Mouse (Mus musculus): Measurements from ENCODE around the gene Tmem170.

DNA sequence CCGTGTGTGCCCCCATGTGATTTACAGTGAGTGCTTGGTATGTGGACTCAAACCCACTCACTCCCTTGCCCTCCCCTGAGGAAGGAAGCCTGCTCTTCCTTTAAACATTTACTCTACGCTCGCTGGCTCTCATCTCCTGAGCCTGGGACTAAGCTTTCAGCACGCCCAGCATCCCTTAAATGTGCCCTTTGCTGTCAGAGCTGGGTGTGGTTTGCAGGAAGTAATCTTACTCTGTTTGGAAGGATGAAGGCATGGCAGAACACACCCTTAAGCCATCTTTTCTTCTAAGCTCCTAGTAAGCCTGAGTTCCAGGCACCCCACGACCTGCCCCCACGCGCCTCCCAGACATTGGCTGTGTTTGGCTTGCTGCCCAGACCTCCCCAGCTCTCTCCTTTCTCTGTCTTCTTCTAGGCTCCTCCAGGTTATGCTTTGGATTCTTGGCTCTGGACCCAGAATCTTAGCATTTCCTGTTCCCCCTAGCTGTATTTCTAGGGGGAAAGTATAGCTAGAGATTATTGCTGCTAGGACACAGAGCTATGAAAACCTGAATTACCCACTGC lies 11.6 kb upstream of the Tmem170 start:
- TF ChIP-seq CTCF (IDR thresholded peaks at IDR 0.05; ENCODE audit: low read depth, low read length) (no peak), GATA1 (IDR thresholded peaks at IDR 0.05; ENCODE audit: borderline replicate concordance, low read length) (no peak), TAL1 (conservative IDR thresholded peaks at IDR 0.05; ENCODE audit: low read depth, low read length) (no peak)
